Mouse (Mus musculus) natural killer cell, adult 2 months (primary cell): ENCODE measurements around the gene Vstm2b.

Experiments used
- DNase-seq, 2 experiments: peaks; one replicate each; pipeline ENCODE4 v3.0.0; 2022; ENCODE audit warnings: low spot score in 2 of 2

Gene Vstm2b

DNA sequence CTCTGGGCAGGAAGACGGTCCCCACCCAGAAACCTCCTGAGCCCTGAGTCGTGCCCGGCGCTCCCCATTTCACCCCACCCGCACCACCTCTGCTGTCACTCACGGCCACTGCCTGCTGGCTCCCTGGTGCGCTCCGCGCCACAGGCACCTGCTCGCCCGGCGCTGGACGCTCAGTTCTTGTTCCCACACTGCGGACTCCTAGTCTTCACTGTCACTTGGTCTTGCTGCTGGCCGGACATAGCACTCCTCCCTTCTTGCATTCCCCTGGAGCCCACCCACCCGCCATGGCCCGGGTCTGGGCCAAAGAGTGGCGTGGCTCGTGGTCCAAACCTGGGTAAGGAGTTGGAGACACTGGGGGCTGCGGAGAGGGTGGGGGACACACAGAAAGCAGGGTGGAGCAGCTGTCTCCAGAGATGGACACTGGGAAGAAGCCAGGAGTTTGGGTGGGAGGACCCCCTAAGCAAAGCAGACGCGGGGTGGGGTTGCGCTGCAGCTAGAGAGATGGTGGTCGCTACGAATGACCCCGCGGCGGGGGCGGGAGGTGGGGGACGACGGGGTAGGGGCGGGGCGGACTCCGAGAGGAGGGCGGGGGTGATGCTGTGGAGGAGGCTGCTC is at the start of gene Vstm2b:
Gene Vstm2b (plus strand): TSS at position 233 of the 615 bp plus-strand sequence.
- DNase-seq: no peak

- DNase-seq: no peak
These were observed 42.0 kb upstream of the Vstm2b start for GRCm38 (mm10) chr7:40856088-40856625.

GRCm38 (mm10) chr7:40873380-40873990 is 24.6 kb upstream of the Vstm2b start:
- DNase-seq: no peak

- no peak for DNase-seq
These were observed 13.2 kb upstream of the Vstm2b start for GRCm38 (mm10) chr7:40884855-40885489.

- DNase-seq: no peak
These were observed 9.8 kb upstream of the Vstm2b start for GRCm38 (mm10) chr7:40888358-40888757.

GRCm38 (mm10) chr7:40896964-40897363 is 1.2 kb upstream of the Vstm2b start:
- no peak for DNase-seq

GRCm38 (mm10) chr7:40898711-40899375 is 715 bp downstream of the Vstm2b start:
- no peak for DNase-seq

DNA sequence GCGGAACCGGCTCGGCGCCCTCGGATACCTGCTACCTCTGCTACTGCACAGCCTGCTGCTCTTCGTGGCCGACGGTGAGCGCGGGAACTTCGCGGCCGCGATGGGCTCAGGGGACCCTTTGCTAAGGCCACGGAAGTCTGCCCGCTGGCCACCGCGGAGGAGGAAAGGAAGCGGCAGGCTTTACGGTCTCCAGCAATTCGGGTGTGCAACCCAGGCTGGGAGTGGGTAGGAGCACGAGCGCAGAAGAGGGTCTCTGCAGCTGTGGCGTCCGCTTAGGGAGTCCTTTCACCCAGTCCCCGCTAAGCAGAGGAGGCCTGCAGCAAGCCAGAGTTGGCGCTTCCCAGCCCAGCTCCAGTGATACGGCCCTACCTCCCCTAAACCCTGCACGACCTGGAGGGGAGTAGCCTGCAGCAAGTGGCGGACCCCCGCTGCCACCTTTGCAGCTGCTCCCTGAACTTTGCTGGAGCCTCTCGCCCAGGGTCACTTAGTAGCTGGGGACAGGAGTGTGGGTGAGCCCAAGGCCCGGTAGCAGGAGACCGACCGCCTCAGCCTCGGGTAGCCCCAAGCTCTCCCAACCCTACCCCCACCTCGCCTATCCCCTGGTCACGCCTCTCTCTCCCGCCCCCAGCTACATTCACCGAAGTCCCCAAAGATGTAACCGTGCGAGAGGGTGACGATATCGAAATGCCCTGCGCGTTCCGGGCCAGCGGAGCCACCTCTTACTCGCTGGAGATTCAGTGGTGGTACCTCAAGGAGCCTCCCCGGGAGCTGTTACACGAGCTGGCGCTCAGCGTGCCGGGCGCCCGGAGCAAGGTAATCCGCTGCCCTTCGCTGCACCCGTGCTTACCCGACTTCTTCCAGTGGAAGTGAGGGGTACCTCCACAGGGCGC is 1.5 kb downstream of the Vstm2b start:
- DNase-seq: no peak

DNA sequence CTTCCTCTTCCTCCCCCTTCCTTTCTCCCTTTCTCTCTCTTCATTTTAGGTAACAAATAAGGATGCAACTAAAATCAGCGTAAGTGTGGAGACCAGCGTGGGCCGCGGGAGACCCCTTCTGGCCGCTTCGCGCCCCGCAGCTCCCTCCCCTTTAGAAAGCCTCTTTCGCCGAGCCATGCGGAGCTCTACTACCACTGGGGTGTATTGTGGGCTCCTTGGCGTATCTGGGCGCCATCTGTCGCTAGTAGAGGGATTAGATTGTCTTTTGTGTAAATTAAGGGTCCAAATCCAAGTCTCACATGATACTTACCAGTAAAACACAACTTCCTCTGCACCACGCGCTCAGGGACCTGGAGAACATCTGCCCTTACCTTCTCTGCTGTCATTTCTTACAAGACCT is 3.1 kb downstream of the Vstm2b start:
- DNase-seq: no peak

DNA sequence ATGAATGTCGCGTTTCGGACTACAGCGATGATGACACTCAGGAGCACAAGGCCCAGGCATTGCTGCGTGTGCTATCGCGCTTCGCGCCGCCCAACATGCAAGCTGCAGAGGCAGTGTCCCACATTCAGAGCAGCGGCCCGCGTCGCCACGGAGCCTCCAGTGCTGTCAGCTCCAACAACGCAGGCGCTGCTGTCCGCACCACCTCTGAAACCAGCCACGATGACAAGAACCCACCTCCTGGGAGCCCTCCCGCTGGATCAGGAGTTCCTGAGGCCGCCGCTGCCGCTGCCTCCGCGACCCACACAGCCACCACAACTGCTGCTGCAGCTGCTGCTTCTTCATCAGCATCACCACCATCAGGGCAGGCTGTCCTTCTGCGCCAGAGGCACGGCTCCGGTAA is 4.4 kb downstream of the Vstm2b start:
- no peak for DNase-seq

- no peak for DNase-seq
These were observed 8.4 kb downstream of the Vstm2b start for GRCm38 (mm10) chr7:40906484-40906883.

- DNase-seq: no peak
These were observed 18.6 kb downstream of the Vstm2b start for GRCm38 (mm10) chr7:40916761-40917160.

GRCm38 (mm10) chr7:40920118-40920517 is 22.0 kb downstream of the Vstm2b start:
- DNase-seq: no peak

GRCm38 (mm10) chr7:40921281-40921680 is 23.2 kb downstream of the Vstm2b start:
- no peak for DNase-seq

- no peak for DNase-seq
These were observed 24.7 kb downstream of the Vstm2b start for GRCm38 (mm10) chr7:40922871-40923270.

- DNase-seq: no peak
These were observed 30.3 kb downstream of the Vstm2b start for GRCm38 (mm10) chr7:40928391-40928790.

DNA sequence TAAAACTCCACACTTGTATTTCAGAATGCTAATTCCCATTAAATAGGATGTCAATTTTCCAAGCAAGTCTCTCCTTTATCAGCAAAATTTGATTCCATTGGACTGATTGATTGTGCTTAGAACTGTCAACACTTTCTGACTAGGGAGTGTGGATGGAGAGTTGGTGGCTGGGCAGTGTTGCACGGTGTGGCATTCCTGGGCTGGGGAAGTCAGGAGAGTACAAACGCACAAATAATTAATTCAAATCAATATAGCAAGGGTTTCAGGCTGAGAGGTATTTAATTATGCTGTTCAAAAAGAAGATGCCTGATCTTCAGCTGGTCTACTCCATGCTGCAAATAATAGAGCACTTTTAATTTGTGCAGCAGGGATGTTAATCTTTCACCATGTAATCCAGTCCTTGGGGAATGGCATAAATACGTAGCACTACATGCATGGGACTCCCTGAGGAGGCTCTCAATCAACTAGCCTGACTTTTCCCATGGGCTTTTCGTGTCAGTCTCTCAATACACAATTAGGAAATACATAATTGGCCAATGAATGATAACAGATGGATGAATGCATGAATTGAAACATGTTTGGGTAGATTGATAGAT is 38.6 kb downstream of the Vstm2b start:
- no peak for DNase-seq

GRCm38 (mm10) chr7:40939371-40939770 is 41.2 kb downstream of the Vstm2b start:
- no peak for DNase-seq

DNA sequence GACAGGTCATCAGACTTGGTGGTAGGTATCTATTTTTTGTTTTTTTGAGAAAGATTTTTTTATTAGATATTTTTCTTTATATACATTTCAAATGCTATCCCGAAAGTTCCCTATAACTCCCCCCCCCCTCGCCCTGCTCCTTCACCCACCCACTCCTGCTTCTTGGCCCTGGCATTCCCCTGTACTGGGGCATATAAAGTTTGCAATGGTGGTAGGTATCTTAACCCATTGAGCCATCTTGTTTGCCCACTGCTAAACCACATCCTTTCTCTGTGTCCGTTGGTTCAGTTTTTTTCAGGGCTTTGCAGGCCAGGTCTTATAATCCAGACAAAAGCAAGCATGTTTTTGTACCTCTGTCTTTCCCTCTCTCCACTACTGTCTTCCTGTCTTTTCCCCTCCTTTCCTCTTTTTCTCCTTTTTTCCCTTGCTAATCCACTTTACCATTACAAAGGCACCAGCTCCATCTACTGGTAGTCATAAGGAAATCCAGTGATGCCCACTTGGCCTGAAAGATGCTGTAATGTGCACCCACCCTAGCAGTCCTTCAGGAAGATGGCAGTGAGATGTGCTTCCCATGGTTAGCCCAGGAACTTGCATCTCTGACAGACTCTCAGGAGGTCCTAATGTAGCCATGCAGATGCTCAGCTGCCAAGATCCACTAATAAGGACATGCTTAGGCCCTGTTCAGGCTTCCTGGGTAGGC is 44.3 kb downstream of the Vstm2b start:
- no peak for DNase-seq
